Mouse (Mus musculus) intestine, postnatal 0 days (tissue): ENCODE measurements at regions not wholly inside any gene's neighbourhood (a gene's known extent, or its start where the extent isn't known, plus 50 kb on each side); places are given as distances from the start of the nearest gene placed in this dataset.
A peak's percentile ranks its signal among the peaks of the same experiment; 100 is the strongest.

Experiments used
- ATAC-seq: fragments of 200-750 bp; cut with Nextera tagmentation; 2 replicates; pipeline ENCODE4 v1.8.0; 2017; ENCODE audit warnings: mild to moderate bottlenecking, moderate TSS enrichment, moderate library complexity
- H3K27ac ChIP-seq: fragments of 300-500 bp; sonication (generic); 2 replicates; pipeline ENCODE4 v1.5.1; 2014; ENCODE audit warnings: mild to moderate bottlenecking, low read depth, low read length, moderate library complexity
- H3K27me3 ChIP-seq: fragments of 300-500 bp; sonication (generic); replicated peaks from 2 replicates; pipeline ENCODE4 v1.6.1; 2014; ENCODE audit warnings: low read length, mixed read lengths; ENCODE audit not compliant: control insufficient read depth, insufficient read depth
- H3K36me3 ChIP-seq: fragments of 300-500 bp; sonication (generic); 2 replicates; pipeline ENCODE4 v1.6.1; 2014; ENCODE audit warnings: mild to moderate bottlenecking, moderate library complexity; ENCODE audit not compliant: control insufficient read depth, insufficient read depth
- H3K4me1 ChIP-seq: fragments of 300-500 bp; sonication (generic); replicated peaks from 2 replicates; pipeline ENCODE4 v1.6.1; 2014; ENCODE audit warnings: antibody characterized with exemption, low read length, mixed read lengths; ENCODE audit not compliant: control insufficient read depth, insufficient read depth
- H3K4me2 ChIP-seq: fragments of 300-500 bp; sonication (generic); replicated peaks from 2 replicates; pipeline ENCODE4 v1.6.1; 2014; ENCODE audit warnings: low read depth, mild to moderate bottlenecking, moderate library complexity
- H3K4me3 ChIP-seq: fragments of 300-500 bp; sonication (generic); 2 replicates; pipeline ENCODE4 v1.5.1; 2014; ENCODE audit warnings: low read depth, low read length
- H3K9ac ChIP-seq: fragments of 300-500 bp; sonication (generic); 2 replicates; pipeline ENCODE4 v1.6.1; 2014; ENCODE audit warnings: mild to moderate bottlenecking, low read depth, low read length
- H3K9me3 ChIP-seq: fragments of 300-500 bp; sonication (generic); 2 replicates; pipeline ENCODE4 v1.6.1; 2016; ENCODE audit warnings: mixed run types; ENCODE audit not compliant: control insufficient read depth
- CTCF ChIP-seq: sonication (generic); IDR thresholded peaks from 2 replicates; pipeline ENCODE4 v1.5.1; 2016; ENCODE audit warnings: low read depth, mild to moderate bottlenecking, control low read depth, antibody characterized with exemption, moderate library complexity
- WGBS: fragments of 180-500 bp; shearing (Covaris S2); extraction: QIAGEN DNeasy Blood & Tissue Kit; methylation state at CpG from one replicate; pipeline ENCODE4 v1.1.7; 2014; 5-methylcytosine and 5-hydroxymethylcytosine counted together

- H3K4me3 ChIP-seq: no peak overlapping the region
- H3K27me3 ChIP-seq: peaks cover 47% of the 10 kb centered on the region
- TF ChIP-seq CTCF: no peak
- H3K4me2 ChIP-seq: no peak overlapping the region
- no peak overlapping the region for H3K27ac ChIP-seq
- no peaks in the 10 kb centered on the region for H3K4me1 ChIP-seq
- H3K9ac ChIP-seq: no peak overlapping the region
- WGBS: 50% methylated on average over 10 of the region's 10 CpGs
- ATAC-seq: no peak
- no peaks in the 10 kb centered on the region for H3K9me3 ChIP-seq
- H3K36me3 ChIP-seq: no peaks in the 10 kb centered on the region
Observed at GRCm38 (mm10) chr12:110186911-110187245, 92.0 kb upstream of the Dio3 start.

GRCm38 (mm10) chr12:110187246-110188135 is 91.4 kb upstream of the Dio3 start:
- ATAC-seq: no peak
- TF ChIP-seq CTCF: no peak
- no peak overlapping the region for H3K27ac ChIP-seq
- no peaks in the 10 kb centered on the region for H3K4me1 ChIP-seq
- no peak overlapping the region for H3K9ac ChIP-seq
- H3K4me3 ChIP-seq: 0 out of 2 replicates have a peak overlapping the region, but pooled peaks have one; percentile 9
- H3K4me2 ChIP-seq: peak overlapping the region; percentile 3; the same call in 1 of the 2 replicates
- H3K36me3 ChIP-seq: no peaks in the 10 kb centered on the region
- peaks cover 47% of the 10 kb centered on the region for H3K27me3 ChIP-seq
- WGBS: 12% methylated on average over 49 of the region's 49 CpGs
- no peaks in the 10 kb centered on the region for H3K9me3 ChIP-seq

DNA sequence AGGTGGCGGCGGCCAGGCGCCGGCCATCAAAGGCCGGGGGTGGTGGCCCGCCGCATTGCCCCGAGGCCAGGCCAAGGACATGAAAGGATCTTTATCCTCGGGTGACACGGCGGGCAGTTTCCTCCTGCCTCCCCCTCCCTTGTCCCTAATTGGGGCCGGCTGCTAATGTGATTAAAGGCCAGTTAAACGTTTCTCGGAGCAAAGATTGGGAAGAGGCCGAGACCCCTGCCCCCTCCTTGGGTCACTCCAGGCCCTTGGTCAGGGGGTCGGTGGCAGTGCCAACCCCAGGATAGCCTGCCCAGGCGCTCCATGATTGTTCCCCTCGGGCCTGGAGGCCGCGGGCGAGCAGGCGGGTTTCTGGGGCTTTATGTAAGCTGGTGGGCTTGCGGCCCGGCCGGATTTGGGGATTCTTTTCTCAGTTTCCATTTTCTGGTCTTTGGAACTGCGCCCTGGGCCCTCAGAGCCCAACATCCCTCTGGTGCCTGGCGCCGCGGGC is 90.7 kb upstream of the Dio3 start:
- no peak for TF ChIP-seq CTCF
- H3K4me2 ChIP-seq: no peak overlapping the region

GRCm38 (mm10) chr12:110188641-110189328 is 90.1 kb upstream of the Dio3 start:
- no peak overlapping the region for H3K27ac ChIP-seq

More for the DNA sequence above, 90.7 kb upstream of the Dio3 start:
- 25% methylated on average over 29 of the region's 29 CpGs for WGBS
- Histone ChIP-seq H3K36me3 (no peaks in the 10 kb centered on the region), H3K27ac (no peak overlapping the region), H3K9ac (no peak overlapping the region), H3K4me3 (0 out of 2 replicates have a peak overlapping the region, but pooled peaks have one; percentile 9), H3K27me3 (peaks cover 47% of the 10 kb centered on the region), H3K9me3 (no peaks in the 10 kb centered on the region), H3K4me1 (no peaks in the 10 kb centered on the region)
- no peak for ATAC-seq

GRCm38 (mm10) chr12:110189329-110189642 is 89.6 kb upstream of the Dio3 start:
- Histone ChIP-seq H3K9ac (no peak overlapping the region), H3K27me3 (peaks cover 45% of the 10 kb centered on the region), H3K4me1 (no peaks in the 10 kb centered on the region), H3K4me2 (peak overlapping the region; percentile 32), H3K27ac (no peak overlapping the region), H3K9me3 (no peaks in the 10 kb centered on the region), H3K36me3 (no peaks in the 10 kb centered on the region), H3K4me3 (peak overlapping the region; percentile 24)
- TF ChIP-seq CTCF: no peak
- ATAC-seq: no peak
- 13% methylated on average over 19 of the region's 19 CpGs for WGBS

More at GRCm38 (mm10) chr12:110188641-110189328, 90.1 kb upstream of the Dio3 start:
- no peaks in the 10 kb centered on the region for H3K36me3 ChIP-seq
- ATAC-seq: no peak
- no peaks in the 10 kb centered on the region for H3K4me1 ChIP-seq
- TF ChIP-seq CTCF: no peak
- WGBS: 20% methylated on average over 39 of the region's 39 CpGs
- peak overlapping the region; percentile 24 for H3K4me3 ChIP-seq
- peaks cover 47% of the 10 kb centered on the region for H3K27me3 ChIP-seq
- no peak overlapping the region for H3K9ac ChIP-seq
- peak overlapping the region; percentile 32 for H3K4me2 ChIP-seq
- H3K9me3 ChIP-seq: no peaks in the 10 kb centered on the region

GRCm38 (mm10) chr12:110192186-110192585 is 86.7 kb upstream of the Dio3 start:
- no peak for ATAC-seq
- whole genome bisulfite sequencing: 87% methylated on average over 8 of the region's 8 CpGs
- Histone ChIP-seq H3K9ac (no peak overlapping the region), H3K4me2 (no peak overlapping the region), H3K27me3 (peaks cover 35% of the 10 kb centered on the region), H3K9me3 (no peaks in the 10 kb centered on the region), H3K4me3 (no peak overlapping the region), H3K27ac (no peak overlapping the region), H3K36me3 (no peaks in the 10 kb centered on the region), H3K4me1 (no peaks in the 10 kb centered on the region)
- no peak for TF ChIP-seq CTCF
